Mouse (Mus musculus): ENCODE data around the gene Parn. TPM values are rescaled to one million over a fixed set of nuclear protein-coding genes. Genes with fewer than 3 reads are reported as not detected.
"Not testable (repeated sequence)": the region's sequence is repeated elsewhere in the genome, so short reads cannot be mapped to it uniquely, and the experiment has no call there.

Gene Parn
- polyA plus RNA-seq, 1 experiment from 2014 or later, result 30.4 TPM

DNA sequence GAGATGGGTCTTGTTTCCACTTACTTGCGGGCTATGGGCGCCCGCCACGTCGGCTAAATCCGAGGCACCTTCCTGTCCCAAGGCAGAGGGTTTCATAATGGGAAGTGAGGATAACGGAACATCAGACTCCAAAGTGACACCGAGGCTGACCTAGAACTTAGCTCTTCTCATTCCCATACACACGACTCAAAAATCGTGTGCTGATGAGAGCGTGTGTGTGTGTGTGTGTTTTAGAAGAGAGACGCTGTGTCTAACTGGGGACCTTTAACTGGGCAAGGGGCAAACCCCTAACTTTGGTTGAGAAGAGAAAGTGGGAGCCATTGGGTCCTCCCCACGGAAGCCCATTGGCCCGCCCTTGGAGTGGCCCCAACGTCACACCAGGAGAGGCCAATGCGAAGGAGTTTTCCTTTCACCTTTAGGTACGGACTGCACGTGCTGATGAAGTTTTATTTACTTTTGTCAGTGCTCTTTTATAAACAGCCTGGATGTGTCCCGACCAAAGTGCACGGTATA is 4.5 kb upstream of the Parn start:
- Histone ChIP-seq H3K36me3 (ENCODE audit: control insufficient read depth, insufficient read depth, low read length) (peaks cover 9% of the 10 kb centered on the region), H3K4me2 (ENCODE audit: low read length) (peak overlapping the region; percentile 86), H3K27ac (ENCODE audit: low read length) (peak overlapping the region; percentile 85), H3K27me3 (ENCODE audit: control insufficient read depth, insufficient read depth, low read depth, low read length) (no peaks in the 10 kb centered on the region), H3K9ac (ENCODE audit: low read depth, low read length) (peak overlapping the region; percentile 88), H3K4me1 (ENCODE audit: control insufficient read depth, insufficient read depth, low read length) (peaks cover 13% of the 10 kb centered on the region), H3K9me3 (replicated peaks; ENCODE audit: control insufficient read depth, low read length, poor library complexity, severe bottlenecking) (no peaks in the 10 kb centered on the region), H3K4me3 (ENCODE audit: low read depth, low read length) (peak overlapping the region; percentile 75)
- 2% methylated on average over 20 of the region's 20 CpGs for WGBS
- ATAC-seq, result peak; percentile 6; the same call in 1 of the 2 replicates

DNA sequence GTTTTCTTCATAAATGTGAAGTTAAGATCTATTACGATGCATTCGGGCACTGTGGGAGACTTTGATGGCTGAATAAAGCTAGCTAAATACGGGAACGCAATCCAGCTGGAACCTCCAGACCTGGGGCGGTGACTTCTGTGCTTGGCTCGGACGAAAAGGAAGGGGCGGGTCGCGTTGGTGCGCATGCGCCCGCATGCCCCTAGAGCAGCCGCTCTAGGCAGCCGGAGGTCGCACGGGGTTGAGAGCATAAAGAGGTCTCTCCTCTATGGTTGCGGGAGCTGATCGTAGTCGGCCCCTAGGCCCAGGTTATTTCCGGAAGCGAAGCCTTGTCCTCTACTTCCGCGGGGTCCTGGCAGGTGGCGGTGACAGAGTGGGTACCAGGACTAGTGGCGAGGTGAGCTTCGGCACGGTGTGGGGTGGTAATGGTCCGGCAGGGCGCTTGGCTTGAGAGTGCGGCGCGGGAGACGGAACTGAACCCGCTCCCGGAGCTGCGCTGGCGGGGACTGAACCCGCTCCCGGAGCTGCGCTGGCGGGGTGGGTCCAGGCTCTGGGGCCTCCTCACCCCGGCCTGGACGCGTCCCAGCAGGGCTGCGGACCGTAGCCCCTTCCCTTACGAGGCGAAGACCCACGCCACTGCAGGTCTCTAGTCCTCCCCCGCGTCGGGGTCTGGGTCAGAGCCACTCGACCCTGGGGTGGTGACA is 3.9 kb upstream of the Parn start, which contains the start of the genes Bfar and 3110001I22Rik:
Gene Bfar, plus strand, starts transcription at position 174 of the 701 bp plus-strand sequence.
Gene 3110001I22Rik, plus strand, starts transcription at position 245 of the 701 bp plus-strand sequence.
- peak; percentile 94 for ATAC-seq
- Histone ChIP-seq H3K9me3 (replicated peaks; ENCODE audit: control insufficient read depth, low read length, poor library complexity, severe bottlenecking) (no peaks in the 10 kb centered on the region), H3K36me3 (ENCODE audit: control insufficient read depth, insufficient read depth, low read length) (peaks cover 2% of the 10 kb centered on the region), H3K27me3 (ENCODE audit: control insufficient read depth, insufficient read depth, low read depth, low read length) (no peaks in the 10 kb centered on the region), H3K9ac (ENCODE audit: low read depth, low read length) (peak within 1 kb of the TSS; percentile 88), H3K4me3 (ENCODE audit: low read depth, low read length) (peak within 1 kb of the TSS; percentile 75), H3K4me1 (ENCODE audit: control insufficient read depth, insufficient read depth, low read length) (peaks cover 19% of the 10 kb centered on the region), H3K4me2 (ENCODE audit: low read length) (peak within 1 kb of the TSS; percentile 86), H3K27ac (ENCODE audit: low read length) (peak within 1 kb of the TSS; percentile 85)
- WGBS, result under 1% methylated on average over 52 of the region's 54 CpGs

DNA sequence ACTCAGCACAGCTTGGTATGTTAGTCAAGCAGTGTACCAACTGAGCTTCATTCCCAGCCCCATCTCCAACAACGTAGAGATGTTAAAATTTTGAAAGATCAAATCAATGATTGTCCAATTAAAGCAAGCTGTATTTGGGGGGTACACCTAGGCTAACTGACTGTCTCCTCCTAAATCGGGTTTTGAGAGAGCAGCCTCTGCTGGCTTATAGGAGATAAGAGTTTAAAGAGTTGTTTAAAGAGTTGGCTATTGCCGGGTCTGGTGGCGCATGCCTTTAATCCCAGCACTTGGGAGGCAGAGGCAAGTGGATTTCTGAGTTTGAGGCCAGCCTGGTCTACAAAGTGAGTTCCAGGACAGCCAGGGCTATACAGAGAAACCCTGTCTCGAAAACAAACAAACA is 2.9 kb upstream of the Parn start:
- 77% methylated on average over 5 of the region's 5 CpGs for WGBS
- not testable (repeated sequence) for H3K9me3 ChIP-seq (replicated peaks; ENCODE audit: control insufficient read depth, low read length, poor library complexity, severe bottlenecking); ATAC-seq; H3K36me3 ChIP-seq (ENCODE audit: control insufficient read depth, insufficient read depth, low read length); H3K9ac ChIP-seq (ENCODE audit: low read depth, low read length); H3K27ac ChIP-seq (ENCODE audit: low read length); H3K27me3 ChIP-seq (ENCODE audit: control insufficient read depth, insufficient read depth, low read depth, low read length)
- peaks cover 20% of the 10 kb centered on the region for H3K4me1 ChIP-seq (ENCODE audit: control insufficient read depth, insufficient read depth, low read length)
- H3K4me2 ChIP-seq (ENCODE audit: low read length), result peak overlapping the region; percentile 86
- H3K4me3 ChIP-seq (ENCODE audit: low read depth, low read length), result peak overlapping the region; percentile 75

DNA sequence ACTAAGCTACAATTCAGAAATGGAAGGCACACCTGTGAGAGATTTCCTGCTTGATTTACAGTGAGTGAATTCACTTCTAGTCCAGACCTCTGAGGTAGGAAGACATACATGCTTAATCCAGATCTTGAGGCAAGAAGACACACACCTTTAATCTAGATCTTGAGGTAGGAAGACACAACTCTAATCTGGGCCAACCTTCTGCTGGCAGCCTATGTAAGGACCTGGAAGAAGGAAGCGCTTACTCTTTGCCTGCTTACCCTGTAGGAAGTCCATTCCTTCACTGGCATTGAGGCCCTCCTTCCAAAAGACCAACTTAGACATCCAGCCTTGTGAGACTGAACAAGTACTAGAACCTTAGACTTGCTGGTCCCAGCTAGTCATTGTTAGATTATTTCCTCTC is 1.3 kb upstream of the Parn start:
- no peaks in the 10 kb centered on the region for H3K9me3 ChIP-seq (replicated peaks; ENCODE audit: control insufficient read depth, low read length, poor library complexity, severe bottlenecking)
- H3K36me3 ChIP-seq (ENCODE audit: control insufficient read depth, insufficient read depth, low read length), result no peaks in the 10 kb centered on the region
- H3K4me3 ChIP-seq (ENCODE audit: low read depth, low read length), result no peak overlapping the region
- no peak overlapping the region for H3K27ac ChIP-seq (ENCODE audit: low read length)
- ATAC-seq, result no peak
- no peaks in the 10 kb centered on the region for H3K27me3 ChIP-seq (ENCODE audit: control insufficient read depth, insufficient read depth, low read depth, low read length)
- H3K9ac ChIP-seq (ENCODE audit: low read depth, low read length), result no peak overlapping the region
- H3K4me1 ChIP-seq (ENCODE audit: control insufficient read depth, insufficient read depth, low read length), result peaks cover 20% of the 10 kb centered on the region
- 88% methylated on average over 1 of the region's 1 CpGs for WGBS
- H3K4me2 ChIP-seq (ENCODE audit: low read length), result no peak overlapping the region

DNA sequence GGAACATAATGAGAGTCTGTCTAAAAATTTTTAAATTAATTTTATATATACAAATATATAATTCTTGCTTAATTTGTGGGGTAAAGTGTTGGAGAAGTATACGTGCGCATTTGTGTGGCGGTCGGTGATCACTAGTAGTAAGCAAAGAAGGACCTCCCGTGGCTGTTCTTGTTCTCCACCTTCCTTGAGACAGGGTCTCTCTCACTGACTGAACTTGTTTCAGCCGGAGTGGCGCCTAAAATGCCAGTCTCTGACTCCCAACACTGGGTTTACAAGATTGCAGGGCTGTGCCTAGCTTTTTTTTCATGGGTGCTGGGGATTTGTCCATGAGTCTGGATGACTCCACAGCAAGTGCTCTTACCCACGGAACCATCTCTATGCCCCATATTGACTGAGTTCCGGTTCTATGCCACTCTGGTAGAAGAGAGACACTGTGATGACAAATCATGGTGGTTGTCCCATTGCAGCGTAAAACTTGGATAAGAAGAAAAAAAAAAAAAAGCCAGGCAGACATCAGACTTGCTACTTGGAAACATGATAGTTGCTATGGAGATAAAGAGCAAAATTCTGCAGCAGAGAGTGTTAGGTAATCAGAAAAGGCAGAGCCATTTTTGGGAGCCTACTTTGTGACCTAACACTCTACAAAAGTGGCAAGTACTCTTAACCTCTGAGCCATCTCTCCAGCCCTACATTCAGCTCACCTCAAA is 585 bp upstream of the Parn start:
- H3K36me3 ChIP-seq (ENCODE audit: control insufficient read depth, insufficient read depth, low read length), result no peaks in the 10 kb centered on the region
- H3K27ac ChIP-seq (ENCODE audit: low read length), result peak overlapping the region; percentile 81
- no peaks in the 10 kb centered on the region for H3K27me3 ChIP-seq (ENCODE audit: control insufficient read depth, insufficient read depth, low read depth, low read length)
- WGBS, result 81% methylated on average over 10 of the region's 10 CpGs
- peaks cover 20% of the 10 kb centered on the region for H3K4me1 ChIP-seq (ENCODE audit: control insufficient read depth, insufficient read depth, low read length)
- H3K4me3 ChIP-seq (ENCODE audit: low read depth, low read length), result peak overlapping the region; percentile 64
- no peak for ATAC-seq
- H3K9ac ChIP-seq (ENCODE audit: low read depth, low read length), result peak overlapping the region; percentile 82
- H3K9me3 ChIP-seq (replicated peaks; ENCODE audit: control insufficient read depth, low read length, poor library complexity, severe bottlenecking), result no peaks in the 10 kb centered on the region
- H3K4me2 ChIP-seq (ENCODE audit: low read length), result peak overlapping the region; percentile 67

DNA sequence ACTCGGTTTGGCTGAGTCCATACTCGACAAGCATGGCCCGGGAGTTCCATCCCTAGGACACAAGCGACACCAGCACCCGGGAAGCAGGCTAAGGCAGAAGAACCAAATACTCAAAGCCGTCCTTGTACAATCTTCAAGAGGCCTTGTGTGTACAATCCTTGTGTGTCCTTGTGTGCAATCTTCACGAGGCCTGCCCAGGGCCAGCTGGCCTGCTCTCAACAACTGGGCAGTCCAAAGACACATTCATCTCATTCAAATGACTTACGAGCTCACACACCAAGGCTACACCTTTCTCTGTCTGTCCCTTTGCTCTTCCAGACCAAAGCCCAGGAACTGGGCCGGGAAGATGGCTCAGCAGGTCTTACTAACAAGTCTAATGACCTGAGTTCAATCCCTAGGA is 7.2 kb downstream of the Parn start:
- no peaks in the 10 kb centered on the region for H3K4me1 ChIP-seq (ENCODE audit: control insufficient read depth, insufficient read depth, low read length)
- H3K9me3 ChIP-seq (replicated peaks; ENCODE audit: control insufficient read depth, low read length, poor library complexity, severe bottlenecking), result no peaks in the 10 kb centered on the region
- 94% methylated on average over 9 of the region's 9 CpGs for WGBS
- no peaks in the 10 kb centered on the region for H3K27me3 ChIP-seq (ENCODE audit: control insufficient read depth, insufficient read depth, low read depth, low read length)
- peaks cover 11% of the 10 kb centered on the region for H3K36me3 ChIP-seq (ENCODE audit: control insufficient read depth, insufficient read depth, low read length)
- no peak overlapping the region for H3K27ac ChIP-seq (ENCODE audit: low read length)
- no peak for ATAC-seq
- H3K9ac ChIP-seq (ENCODE audit: low read depth, low read length), result no peak overlapping the region
- no peak overlapping the region for H3K4me2 ChIP-seq (ENCODE audit: low read length)
- no peak overlapping the region for H3K4me3 ChIP-seq (ENCODE audit: low read depth, low read length)

DNA sequence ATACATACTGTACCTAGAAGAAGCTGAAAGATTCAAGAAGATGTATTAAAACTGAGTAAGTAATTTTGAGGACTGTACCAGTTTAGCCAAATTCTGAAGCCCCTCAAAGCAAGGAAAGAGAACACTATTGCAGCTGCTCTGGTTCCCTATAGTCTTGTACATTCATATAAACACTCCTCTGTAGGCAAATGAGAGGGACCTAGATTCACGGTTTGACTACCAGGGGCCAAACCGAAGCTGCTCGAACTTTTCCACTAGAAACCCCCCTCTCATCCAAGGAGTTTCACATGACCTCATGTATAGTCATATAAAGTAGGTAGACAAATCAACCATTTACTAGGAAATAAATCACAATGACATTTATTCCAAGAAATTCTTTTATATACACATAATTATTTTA is 9.1 kb downstream of the Parn start:
- H3K4me3 ChIP-seq (ENCODE audit: low read depth, low read length), result no peak overlapping the region
- peaks cover 14% of the 10 kb centered on the region for H3K36me3 ChIP-seq (ENCODE audit: control insufficient read depth, insufficient read depth, low read length)
- WGBS, result 90% methylated on average over 3 of the region's 3 CpGs
- H3K27me3 ChIP-seq (ENCODE audit: control insufficient read depth, insufficient read depth, low read depth, low read length), result no peaks in the 10 kb centered on the region
- ATAC-seq, result no peak
- no peaks in the 10 kb centered on the region for H3K4me1 ChIP-seq (ENCODE audit: control insufficient read depth, insufficient read depth, low read length)
- H3K4me2 ChIP-seq (ENCODE audit: low read length), result no peak overlapping the region
- no peaks in the 10 kb centered on the region for H3K9me3 ChIP-seq (replicated peaks; ENCODE audit: control insufficient read depth, low read length, poor library complexity, severe bottlenecking)
- H3K27ac ChIP-seq (ENCODE audit: low read length), result no peak overlapping the region
- no peak overlapping the region for H3K9ac ChIP-seq (ENCODE audit: low read depth, low read length)

DNA sequence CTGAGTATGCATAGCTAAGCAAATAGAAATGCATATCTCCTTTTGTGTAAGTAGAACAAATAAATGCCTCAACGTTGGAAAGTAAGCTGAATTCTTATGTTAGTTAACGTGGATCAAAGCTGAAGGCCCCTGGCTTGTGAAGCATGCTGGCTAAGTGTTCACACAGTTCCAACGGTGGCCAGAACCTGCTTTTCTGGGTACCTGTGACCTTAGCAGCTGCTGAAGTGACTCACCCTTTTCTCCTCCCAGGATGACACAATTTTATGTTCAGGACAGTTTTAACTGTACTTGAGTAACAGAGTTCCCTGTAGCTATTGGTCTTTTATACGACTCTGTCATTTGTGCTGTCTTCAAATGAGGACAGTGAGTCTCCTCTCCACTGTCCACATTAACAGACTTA is 22.0 kb downstream of the Parn start:
- Histone ChIP-seq H3K27ac (ENCODE audit: low read length) (no peak overlapping the region), H3K27me3 (ENCODE audit: control insufficient read depth, insufficient read depth, low read depth, low read length) (no peaks in the 10 kb centered on the region), H3K36me3 (ENCODE audit: control insufficient read depth, insufficient read depth, low read length) (peaks cover 12% of the 10 kb centered on the region; the same call in 1 of the 2 replicates), H3K9me3 (replicated peaks; ENCODE audit: control insufficient read depth, low read length, poor library complexity, severe bottlenecking) (no peaks in the 10 kb centered on the region), H3K4me3 (ENCODE audit: low read depth, low read length) (no peak overlapping the region), H3K4me1 (ENCODE audit: control insufficient read depth, insufficient read depth, low read length) (no peaks in the 10 kb centered on the region), H3K9ac (ENCODE audit: low read depth, low read length) (no peak overlapping the region), H3K4me2 (ENCODE audit: low read length) (no peak overlapping the region)
- ATAC-seq, result no peak
- 93% methylated on average over 4 of the region's 4 CpGs for WGBS

DNA sequence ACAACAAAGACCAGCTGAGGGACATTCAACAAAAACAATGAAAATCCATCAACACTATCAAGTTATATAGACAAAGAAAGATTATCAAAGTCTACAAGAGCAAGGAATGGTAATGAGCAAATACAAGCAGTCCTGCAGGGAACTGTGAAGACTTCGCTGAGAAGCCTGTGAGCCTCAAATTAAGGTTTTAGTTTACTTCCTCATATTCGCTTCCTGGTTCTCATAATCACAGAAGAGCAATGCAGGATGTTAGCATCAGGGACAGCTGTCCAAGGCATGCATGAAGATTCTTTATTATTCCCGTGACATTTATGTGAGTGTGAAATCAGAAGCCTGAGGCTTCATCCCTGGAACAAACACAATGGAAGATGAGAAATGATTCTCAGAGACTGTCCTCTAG is 23.5 kb downstream of the Parn start:
- WGBS, result 95% methylated on average over 3 of the region's 3 CpGs

More for the DNA sequence above, 23.5 kb downstream of the Parn start:
- Histone ChIP-seq H3K9me3 (replicated peaks; ENCODE audit: control insufficient read depth, low read length, poor library complexity, severe bottlenecking) (no peaks in the 10 kb centered on the region), H3K27ac (ENCODE audit: low read length) (no peak overlapping the region), H3K4me1 (ENCODE audit: control insufficient read depth, insufficient read depth, low read length) (no peaks in the 10 kb centered on the region), H3K4me2 (ENCODE audit: low read length) (no peak overlapping the region), H3K36me3 (ENCODE audit: control insufficient read depth, insufficient read depth, low read length) (peaks cover 8% of the 10 kb centered on the region; the same call in 1 of the 2 replicates), H3K4me3 (ENCODE audit: low read depth, low read length) (no peak overlapping the region), H3K9ac (ENCODE audit: low read depth, low read length) (no peak overlapping the region), H3K27me3 (ENCODE audit: control insufficient read depth, insufficient read depth, low read depth, low read length) (no peaks in the 10 kb centered on the region)
- ATAC-seq, result no peak

Measured in midbrain, embryonic 16.5 days (tissue).